Mouse (Mus musculus) heart, adult 2 months (tissue): ENCODE data around the gene Uox. TPM values are rescaled to one million over a fixed set of nuclear protein-coding genes. Genes with fewer than 3 reads are reported as not detected.

ENCODE experiments used
- DNase-seq, 2 experiments: peaks; one replicate each; pipeline ENCODE4 v3.0.0; 2021
- H3K27ac ChIP-seq: fragments of 200-600 bp; 2 replicates; pipeline ENCODE4 v1.8.1; 2022
- H3K27me3 ChIP-seq: fragments of 200-500 bp; 2 replicates; pipeline ENCODE4 v1.6.1; 2012; ENCODE audit warnings: mild to moderate bottlenecking, low read length, inconsistent platforms, mixed read lengths; ENCODE audit not compliant: control insufficient read depth, insufficient read depth
- H3K36me3 ChIP-seq: fragments of 200-500 bp; 2 replicates; pipeline ENCODE4 v1.6.1; 2012; ENCODE audit warnings: low read length, inconsistent platforms; ENCODE audit not compliant: control insufficient read depth, insufficient read depth
- H3K4me1 ChIP-seq: fragments of 200-500 bp; 2 replicates; pipeline ENCODE4 v1.6.1; 2011; ENCODE audit warnings: low read length; ENCODE audit not compliant: control insufficient read depth, insufficient read depth
- H3K4me3 ChIP-seq: fragments of 200-600 bp; 2 replicates; pipeline ENCODE4 v1.8.1; 2022
- H3K79me2 ChIP-seq: fragments of 200-500 bp; replicated peaks from 2 replicates; pipeline ENCODE4 v1.6.1; 2012; ENCODE audit warnings: mild to moderate bottlenecking, inconsistent platforms, low read length, moderate library complexity, mixed read lengths; ENCODE audit not compliant: control insufficient read depth, insufficient read depth
- H3K9ac ChIP-seq: fragments of 200-500 bp; 2 replicates; pipeline ENCODE4 v1.6.1; 2012; ENCODE audit warnings: low read depth, mild to moderate bottlenecking, control low read depth, inconsistent platforms, low read length, mixed read lengths
- CTCF ChIP-seq: fragments of 200-600 bp; IDR thresholded peaks from 2 replicates; pipeline ENCODE4 v1.8.1; 2022; ENCODE audit warnings: antibody characterized with exemption, mild to moderate bottlenecking, moderate library complexity
- EP300 ChIP-seq: fragments of 200-500 bp; IDR thresholded peaks from 2 replicates; pipeline ENCODE4 v1.6.1; 2011; ENCODE audit warnings: low read depth, low read length, control low read depth; ENCODE audit not compliant: insufficient read depth
- POLR2A ChIP-seq: fragments of 200-500 bp; IDR thresholded peaks from 2 replicates; pipeline ENCODE4 v1.6.1; 2011; ENCODE audit warnings: mild to moderate bottlenecking, low read depth, low read length, control low read depth; ENCODE audit not compliant: insufficient read depth
- WGBS: fragments of 180-500 bp; shearing (Covaris S2); methylation state at CpG from one replicate; pipeline ENCODE4 v1.1.7; 2018; 5-methylcytosine and 5-hydroxymethylcytosine counted together
- intact Hi-C: fragments of 180-260 bp; cut with DNase I; formaldehyde crosslinking; loops from one replicate; pipeline ENCODE4 v1.15.1; 2025
- long read RNA-seq: library from polyadenylated mRNA; stranded (forward); transcript quantifications from one replicate; pipeline ENCODE4 v2.0.0, GENCODE M21; 2021
- polyA plus RNA-seq: library from polyadenylated mRNA; depleted of rRNA; stranded (reverse); fragments of >200 nt; gene quantifications from 2 replicates; pipeline ENCODE4 v1.2.3, GENCODE M21; 2012; rRNA removed
- total RNA-seq, 2 experiments: library from RNA; stranded (reverse); gene quantifications; 2 replicates each; pipeline ENCODE4 v1.2.3; 2021

Uox gene
- total RNA-seq, result not detected
- polyA plus RNA-seq, result 0.50 TPM in 1 of 2 replicates, not detected in the other
- long read RNA-seq, result 0 reads

DNA sequence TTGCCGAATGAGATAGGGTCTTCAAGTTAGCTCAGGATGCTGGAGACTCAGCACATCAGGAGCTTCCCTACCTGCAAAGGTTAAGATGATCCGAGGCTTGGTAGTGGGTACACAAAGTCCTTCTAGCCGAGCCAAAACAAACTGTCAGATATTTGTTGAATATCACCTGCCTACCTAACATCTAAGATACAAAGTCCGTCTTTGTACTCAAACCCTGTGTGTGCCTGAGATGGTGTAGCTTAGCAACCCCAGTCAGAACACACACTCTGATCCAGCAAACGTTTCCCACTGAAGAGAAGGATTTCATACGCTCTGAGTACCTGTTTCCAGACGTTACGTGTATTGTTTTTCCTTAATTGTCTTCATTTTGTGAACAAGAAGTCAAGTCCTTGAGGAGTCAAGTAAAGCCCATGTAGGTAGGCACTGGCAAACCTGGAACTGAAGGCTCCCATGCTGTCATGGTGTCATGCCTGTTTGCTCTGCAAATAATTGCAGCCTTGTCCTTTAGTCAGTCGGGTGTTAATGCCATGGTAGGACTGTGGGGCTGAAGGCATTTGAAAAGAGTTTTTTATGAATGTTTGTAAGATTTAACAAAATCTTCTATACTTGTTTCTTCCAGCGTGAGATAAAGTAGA lies at the start of gene Uox:
TSS of gene Uox (plus strand) at position 279 of the 635 bp plus-strand sequence.
- Histone ChIP-seq H3K27me3 (no peaks in the 10 kb centered on the region), H3K4me3 (no peak within 1 kb of the TSS), H3K79me2 (no peaks in the 10 kb centered on the region), H3K9ac (no peak within 1 kb of the TSS), H3K27ac (no peak within 1 kb of the TSS), H3K36me3 (no peaks in the 10 kb centered on the region), H3K4me1 (no peaks in the 10 kb centered on the region)
- no peak for DNase-seq
- intact Hi-C loops, result no loop called here
- 91% methylated on average over 10 of the region's 10 CpGs for whole genome bisulfite sequencing
- TF ChIP-seq EP300, result no peak
- no peak for TF ChIP-seq CTCF
- no peak for TF ChIP-seq POLR2A

DNA sequence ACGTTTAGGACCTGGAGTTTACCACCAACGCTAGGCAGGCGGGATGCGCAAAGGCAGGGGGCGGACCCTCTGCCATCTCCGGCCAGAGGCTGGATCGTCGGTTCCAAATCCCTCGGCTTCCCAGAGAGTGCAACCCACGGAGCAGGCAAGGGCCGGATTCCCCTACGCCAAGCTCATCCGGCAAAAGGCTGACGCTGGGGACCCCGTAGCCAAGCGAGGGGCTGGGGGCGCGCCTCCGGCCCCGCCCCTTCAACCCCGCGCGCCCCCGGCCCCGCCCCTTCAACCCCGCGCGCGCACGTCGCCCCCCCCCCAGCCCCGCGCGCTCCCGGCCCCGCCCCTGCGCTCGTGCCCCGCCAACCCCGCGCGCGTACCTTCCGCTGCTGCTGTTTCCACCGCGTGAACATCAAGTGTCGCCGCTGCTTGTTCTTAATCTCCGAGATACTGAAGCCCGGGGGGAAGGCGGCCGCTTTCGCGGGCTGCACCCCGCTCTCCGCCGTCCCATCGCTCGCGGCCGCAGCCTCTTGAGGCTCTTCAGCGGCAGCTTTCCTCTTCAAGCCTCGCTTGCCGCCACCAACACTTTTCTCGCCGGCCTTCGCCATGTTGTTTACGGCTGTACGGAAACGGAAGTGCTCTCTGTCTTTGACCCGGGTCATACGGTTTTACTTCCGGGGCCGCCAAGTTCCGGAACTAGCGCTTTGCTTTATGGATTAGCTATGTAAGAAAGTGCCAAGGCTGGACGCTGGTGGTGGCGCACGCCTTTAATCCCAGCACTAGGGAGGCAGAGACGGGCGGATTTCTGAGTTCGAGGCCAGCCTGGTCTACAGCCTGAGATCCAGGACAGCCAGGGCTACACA lies 49.2 kb upstream of the Uox start, which contains the start of gene Rpf1:
TSS of gene Rpf1 (minus strand) at position 632 of the 854 bp plus-strand sequence.
- Histone ChIP-seq H3K27me3 (no peaks in the 10 kb centered on the region), H3K79me2 (no peaks in the 10 kb centered on the region; the same call in 1 of the 2 replicates), H3K4me1 (no peaks in the 10 kb centered on the region), H3K36me3 (no peaks in the 10 kb centered on the region; the same call in 1 of the 2 replicates), H3K4me3 (peak within 1 kb of the TSS; percentile 94), H3K9ac (peak within 1 kb of the TSS; percentile 83), H3K27ac (peak within 1 kb of the TSS; percentile 97)
- TF ChIP-seq POLR2A (peak; percentile 78), CTCF (no peak), EP300 (peak; percentile 68; the same call in 1 of the 2 replicates)
- peak; percentile 89 to 92 for DNase-seq
- under 1% methylated on average over 60 of the region's 82 CpGs for WGBS
- intact Hi-C loops, result loop anchor here (2.0 to 5.0 kb wide), 4 partner anchors 20 to 291 kb away; partner anchors contain the start of gene Prkacb

DNA sequence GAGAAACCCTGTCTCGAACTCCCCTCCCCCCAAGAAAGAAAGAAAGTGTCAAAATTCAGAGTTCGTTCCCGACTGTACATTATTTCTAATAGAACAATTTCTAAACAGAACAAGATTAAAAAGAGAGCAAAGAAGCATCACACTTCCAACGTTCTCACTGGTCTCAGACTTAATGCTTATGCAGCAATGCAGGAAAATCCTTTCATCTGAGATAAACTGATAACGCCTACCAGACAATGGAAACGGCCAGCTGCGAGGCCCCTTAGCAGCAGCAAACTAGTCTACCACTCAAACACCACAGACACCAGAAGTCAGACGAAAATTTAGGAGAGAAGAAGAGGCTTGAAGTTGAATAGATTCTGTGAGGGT lies 48.6 kb upstream of the Uox start:
- Histone ChIP-seq H3K36me3 (no peaks in the 10 kb centered on the region; the same call in 1 of the 2 replicates), H3K4me3 (peak overlapping the region; percentile 94), H3K27ac (peak overlapping the region; percentile 97), H3K79me2 (no peaks in the 10 kb centered on the region; the same call in 1 of the 2 replicates), H3K27me3 (no peaks in the 10 kb centered on the region), H3K9ac (peak overlapping the region; percentile 59; the same call in 1 of the 2 replicates), H3K4me1 (no peaks in the 10 kb centered on the region)
- TF ChIP-seq EP300 (no peak), POLR2A (no peak), CTCF (no peak)
- no peak for DNase-seq
- WGBS, result 6% methylated on average over 8 of the region's 8 CpGs
- intact Hi-C loops, result loop anchor here (2.0 to 5.0 kb wide), 4 partner anchors 21 to 291 kb away; partner anchors contain the start of gene Prkacb

DNA sequence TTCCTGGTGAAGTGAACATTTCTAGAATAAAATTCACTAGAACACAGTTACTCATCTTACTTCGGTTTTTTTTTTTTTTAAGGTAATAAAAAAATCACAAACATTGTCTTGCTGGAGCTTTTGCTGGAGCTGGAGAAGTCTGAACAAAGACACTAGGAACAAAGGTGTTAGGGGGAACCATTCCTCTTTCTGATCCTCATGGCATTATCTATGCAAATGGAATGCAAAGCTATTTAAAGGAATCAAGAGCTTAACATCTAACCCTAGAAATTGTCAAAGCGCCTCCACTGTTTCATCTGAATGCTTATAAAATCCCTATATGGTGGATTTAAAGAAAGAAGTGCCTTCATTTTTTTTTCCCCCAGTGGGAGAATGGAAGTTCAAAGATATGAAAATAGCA lies 41.9 kb upstream of the Uox start:
- Histone ChIP-seq H3K4me1 (no peaks in the 10 kb centered on the region), H3K4me3 (no peak overlapping the region), H3K36me3 (no peaks in the 10 kb centered on the region), H3K9ac (no peak overlapping the region), H3K79me2 (no peaks in the 10 kb centered on the region), H3K27me3 (0 out of 2 replicates have a peak, but pooled peaks cover 2% of the 10 kb centered on the region), H3K27ac (no peak overlapping the region)
- intact Hi-C loops, result no loop called here
- no peak for TF ChIP-seq POLR2A
- TF ChIP-seq CTCF, result no peak
- TF ChIP-seq EP300, result no peak
- no peak for DNase-seq
- 40% methylated on average over 2 of the region's 2 CpGs for WGBS

DNA sequence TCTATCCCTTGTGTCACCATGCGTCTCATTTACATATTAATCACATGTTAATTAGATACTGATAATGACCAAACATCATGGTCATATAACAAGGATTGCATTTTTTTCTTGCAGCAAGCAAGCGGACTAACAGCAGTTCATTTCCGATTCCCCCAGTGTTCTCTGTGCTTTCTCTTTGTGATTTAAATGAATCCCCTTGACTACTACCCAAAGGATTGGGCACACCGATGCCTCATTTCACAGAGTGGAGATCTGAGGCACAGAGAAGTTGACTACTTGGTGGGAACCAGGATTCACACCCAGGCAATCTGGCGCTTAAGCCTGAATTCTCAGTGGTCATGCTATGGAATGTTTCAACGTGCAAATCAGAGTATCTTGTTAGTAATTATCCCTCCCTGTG lies 35.2 kb upstream of the Uox start:
- WGBS, result 69% methylated on average over 6 of the region's 6 CpGs
- Histone ChIP-seq H3K4me3 (no peak overlapping the region), H3K27me3 (0 out of 2 replicates have a peak, but pooled peaks cover 2% of the 10 kb centered on the region), H3K4me1 (no peaks in the 10 kb centered on the region), H3K36me3 (no peaks in the 10 kb centered on the region), H3K9ac (no peak overlapping the region), H3K27ac (no peak overlapping the region), H3K79me2 (no peaks in the 10 kb centered on the region)
- no peak for TF ChIP-seq CTCF
- no peak for TF ChIP-seq POLR2A
- TF ChIP-seq EP300, result no peak
- intact Hi-C loops, result no loop called here
- no peak for DNase-seq
